Comparison of ENCODE assay signal across 28 mouse cellular contexts in genomic region chr16:66647798-66648197, GRCm38 (mm10).
"Had no signal": no experiment of that assay in that cellular context is flagged by ENCODE, and none has a peak within 500 bp of the region (broad histone marks: within the 10 kb centered on the region; RNA-seq: fewer than 3 reads in every experiment).

No protein-coding gene starts in this region.

- H3K27me3 ChIP-seq: heart, embryonic 12.5 days; hindbrain, embryonic 12.5 days; hindbrain, embryonic 15.5 days; kidney, embryonic 15.5 days; limb, embryonic 12.5 days; liver, embryonic 13.5 days; liver, embryonic 15.5 days had no signal

- DNase-seq: gastrocnemius, adult 2 months; gastrocnemius, postnatal 10 days; gastrocnemius, postnatal 25 days; heart, adult 18-20 months; heart, postnatal 10 days; heart, postnatal 4 days; kidney, adult 11 months; kidney, adult 2 months; kidney, adult 9 months; kidney, postnatal 14 days; kidney, postnatal 36 days; layer of hippocampus, adult 9-11 months; layer of hippocampus, postnatal 36 days; left cerebral cortex, postnatal 4 days; liver; liver, embryonic 13.5 days had no signal

- H3K27ac ChIP-seq: gastrocnemius, adult 2 months; heart, embryonic 10.5 days; hindbrain, embryonic 10.5 days; hindbrain, embryonic 12.5 days; hindbrain, embryonic 15.5 days; hindbrain, postnatal 0 days; kidney, embryonic 15.5 days; kidney, postnatal 0 days; limb, embryonic 12.5 days; liver, embryonic 13.5 days; liver, embryonic 15.5 days had no signal

- H3K4me2 ChIP-seq: heart, embryonic 12.5 days; hindbrain, embryonic 12.5 days; hindbrain, embryonic 15.5 days; kidney, embryonic 15.5 days; limb, embryonic 12.5 days; liver, embryonic 11.5 days; liver, embryonic 13.5 days; liver, embryonic 15.5 days had no signal

- H3K4me1 ChIP-seq: heart, embryonic 10.5 days; heart, embryonic 12.5 days; hindbrain, embryonic 10.5 days; hindbrain, embryonic 12.5 days; hindbrain, embryonic 15.5 days; kidney, embryonic 15.5 days; limb, embryonic 12.5 days; liver, embryonic 13.5 days; liver, embryonic 15.5 days had no signal

- H3K36me3 ChIP-seq: heart, embryonic 10.5 days; heart, embryonic 12.5 days; hindbrain, embryonic 10.5 days; hindbrain, embryonic 12.5 days; hindbrain, embryonic 15.5 days; kidney, embryonic 15.5 days; limb, embryonic 12.5 days; liver, embryonic 13.5 days; liver, embryonic 15.5 days had no signal

- H3K9me3 ChIP-seq: heart, embryonic 10.5 days; hindbrain, embryonic 10.5 days; hindbrain, embryonic 12.5 days; hindbrain, embryonic 15.5 days; kidney, embryonic 15.5 days; limb, embryonic 12.5 days; liver, embryonic 13.5 days had no signal

- H3K4me3 ChIP-seq: gastrocnemius, adult 2 months; heart, embryonic 10.5 days; heart, embryonic 12.5 days; hindbrain, embryonic 10.5 days; hindbrain, embryonic 12.5 days; hindbrain, embryonic 15.5 days; kidney, embryonic 15.5 days; limb, embryonic 12.5 days; liver, embryonic 13.5 days; liver, embryonic 15.5 days had no signal

- H3K9ac ChIP-seq: heart, embryonic 12.5 days; hindbrain, embryonic 12.5 days; hindbrain, embryonic 15.5 days; kidney, embryonic 15.5 days; limb, embryonic 12.5 days; liver, embryonic 13.5 days; liver, embryonic 15.5 days had no signal

- ATAC-seq: hindbrain, postnatal 0 days; intestine, embryonic 16.5 days had no signal
